In the genomic region with DNA sequence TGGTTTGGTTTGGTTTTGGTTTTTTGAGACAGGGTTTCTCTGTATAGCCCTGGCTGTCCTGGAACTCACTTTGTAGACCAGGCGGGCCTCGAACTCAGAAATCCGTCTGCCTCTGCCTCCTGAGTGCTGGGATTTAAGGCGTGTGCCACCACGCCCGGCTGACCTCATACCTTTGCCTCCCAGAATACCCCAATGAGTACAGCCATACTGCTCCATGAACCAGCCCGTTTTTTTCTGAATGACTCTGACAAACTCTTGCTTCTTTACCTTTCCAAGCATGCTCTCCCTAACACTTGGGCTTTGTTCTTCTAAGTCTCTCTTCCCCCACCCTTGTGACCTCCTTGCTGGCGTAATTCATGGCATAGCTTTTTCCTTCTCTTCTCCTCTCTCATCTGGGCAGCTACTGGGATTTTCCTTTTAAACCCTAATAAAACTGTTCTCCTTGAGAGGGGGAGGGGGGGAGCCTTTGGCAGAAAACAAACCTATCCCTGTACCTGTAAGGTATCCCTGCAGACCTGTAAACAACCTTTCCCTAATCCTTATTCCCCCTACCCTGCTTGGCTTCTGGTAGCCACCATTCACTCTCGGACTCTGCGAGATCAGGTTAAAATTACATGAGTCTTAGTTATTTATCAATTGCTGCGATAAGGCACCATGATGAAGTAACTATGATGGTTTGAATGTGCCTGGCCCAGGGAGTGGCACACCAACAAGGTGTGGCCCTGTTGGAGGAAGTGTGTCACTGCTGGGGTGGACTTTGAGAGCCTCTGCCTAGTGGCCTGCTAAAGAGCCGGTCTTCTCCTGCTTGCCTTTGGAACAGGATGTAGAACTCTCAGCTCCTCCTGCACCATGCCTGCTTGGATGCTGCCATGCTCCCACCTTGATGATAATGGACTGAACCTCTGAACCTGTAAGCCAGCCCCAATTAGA, we compare ENCODE assay signal across 17 mouse cellular contexts. TPM values are rescaled to one million over a fixed set of nuclear protein-coding genes. Genes with fewer than 3 reads are reported as not detected.
DNase-seq lines count a peak whose midpoint lies in the region; ATAC-seq lines count a peak whose summit lies in the region.
"Had no signal": no experiment of that assay in that cellular context is flagged by ENCODE, and none has a peak within 500 bp of the region (broad histone marks: within the 10 kb centered on the region; RNA-seq: fewer than 3 reads in every experiment).

No protein-coding gene starts in this region.

- H3K4me2 ChIP-seq in intestine, embryonic 15.5 days (replicated peaks), result no peak overlapping the region
- H3K4me2 ChIP-seq in stomach, embryonic 14.5 days (replicated peaks; ENCODE audit: low read depth, low read length), result no peak overlapping the region
- no peak overlapping the region for H3K4me2 ChIP-seq in hindbrain, embryonic 16.5 days (ENCODE audit: low read length)
- H3K4me2 ChIP-seq: embryonic facial prominence, embryonic 12.5 days; forebrain, embryonic 13.5 days; hindbrain, embryonic 13.5 days had no signal

- H3K27ac ChIP-seq in intestine, embryonic 15.5 days, result peak overlapping the region; percentile 48; the same call in 1 of the 2 replicates
- H3K27ac ChIP-seq in stomach, embryonic 14.5 days (ENCODE audit: low read length), result no peak overlapping the region
- H3K27ac ChIP-seq in hindbrain, embryonic 16.5 days (ENCODE audit: low read depth, low read length), result no peak overlapping the region
- H3K27ac ChIP-seq in midbrain, embryonic 10.5 days (replicated peaks), result no peak overlapping the region
- H3K27ac ChIP-seq: embryonic facial prominence, embryonic 12.5 days; forebrain, embryonic 13.5 days; gastrocnemius, adult 2 months; hindbrain, embryonic 13.5 days had no signal

- no peak overlapping the region for H3K4me3 ChIP-seq in intestine, embryonic 15.5 days (replicated peaks)
- no peak overlapping the region for H3K4me3 ChIP-seq in stomach, embryonic 14.5 days (ENCODE audit: low read depth, low read length)
- no peak overlapping the region for H3K4me3 ChIP-seq in hindbrain, embryonic 16.5 days (ENCODE audit: low read length)
- H3K4me3 ChIP-seq in midbrain, embryonic 10.5 days, result no peak overlapping the region
- H3K4me3 ChIP-seq: embryonic facial prominence, embryonic 12.5 days; forebrain, embryonic 13.5 days; gastrocnemius, adult 2 months; hindbrain, embryonic 13.5 days had no signal

- 0 out of 2 replicates have a peak, but pooled peaks cover 3% of the 10 kb centered on the region for H3K4me1 ChIP-seq in intestine, embryonic 15.5 days (replicated peaks)
- H3K4me1 ChIP-seq in stomach, embryonic 14.5 days (ENCODE audit: control insufficient read depth, insufficient read depth, low read length), result no peaks in the 10 kb centered on the region
- no peaks in the 10 kb centered on the region for H3K4me1 ChIP-seq in hindbrain, embryonic 16.5 days (ENCODE audit: control insufficient read depth, insufficient read depth, low read depth, low read length)
- H3K4me1 ChIP-seq in midbrain, embryonic 10.5 days, result no peaks in the 10 kb centered on the region
- H3K4me1 ChIP-seq: embryonic facial prominence, embryonic 12.5 days; forebrain, embryonic 13.5 days; hindbrain, embryonic 13.5 days had no signal

- no peak for DNase-seq in adrenal gland, adult 8-10 months
- no peak for DNase-seq in midbrain, embryonic 10.5 days (ENCODE audit: low spot score)
- DNase-seq: adrenal gland, postnatal 10 days; cerebellum, adult 11 months; cerebellum, adult 8-10 months; cerebellum, postnatal 14 days; gastrocnemius, adult 2 months; gastrocnemius, postnatal 25 days; heart, postnatal 10 days; heart, postnatal 4 days had no signal

- WGBS in intestine, embryonic 15.5 days, result 80% methylated on average over 12 of the region's 12 CpGs
- WGBS in stomach, embryonic 14.5 days, result 86% methylated on average over 12 of the region's 12 CpGs
- WGBS in hindbrain, embryonic 16.5 days, result 93% methylated on average over 12 of the region's 12 CpGs
- WGBS in midbrain, embryonic 10.5 days, result 93% methylated on average over 12 of the region's 12 CpGs

- no peaks in the 10 kb centered on the region for H3K36me3 ChIP-seq in intestine, embryonic 15.5 days
- no peaks in the 10 kb centered on the region for H3K36me3 ChIP-seq in stomach, embryonic 14.5 days (ENCODE audit: control insufficient read depth, insufficient read depth, low read length)
- H3K36me3 ChIP-seq in hindbrain, embryonic 16.5 days (ENCODE audit: control insufficient read depth, insufficient read depth, low read length), result no peaks in the 10 kb centered on the region
- H3K36me3 ChIP-seq in midbrain, embryonic 10.5 days, result no peaks in the 10 kb centered on the region
- H3K36me3 ChIP-seq: embryonic facial prominence, embryonic 12.5 days; hindbrain, embryonic 13.5 days had no signal

- no peaks in the 10 kb centered on the region for H3K27me3 ChIP-seq in intestine, embryonic 15.5 days (replicated peaks)
- H3K27me3 ChIP-seq in stomach, embryonic 14.5 days (ENCODE audit: control insufficient read depth, insufficient read depth, low read length), result no peaks in the 10 kb centered on the region
- no peaks in the 10 kb centered on the region for H3K27me3 ChIP-seq in hindbrain, embryonic 16.5 days (replicated peaks; ENCODE audit: control insufficient read depth, insufficient read depth, low read length)
- H3K27me3 ChIP-seq in midbrain, embryonic 10.5 days (ENCODE audit: low read depth, poor library complexity, severe bottlenecking), result no peaks in the 10 kb centered on the region
- H3K27me3 ChIP-seq: embryonic facial prominence, embryonic 12.5 days; forebrain, embryonic 13.5 days; hindbrain, embryonic 13.5 days had no signal

- no peaks in the 10 kb centered on the region for H3K9me3 ChIP-seq in intestine, embryonic 15.5 days
- H3K9me3 ChIP-seq in stomach, embryonic 14.5 days (ENCODE audit: control insufficient read depth, low read depth, low read length), result no peaks in the 10 kb centered on the region
- H3K9me3 ChIP-seq in hindbrain, embryonic 16.5 days (ENCODE audit: control insufficient read depth, low read length), result no peaks in the 10 kb centered on the region
- H3K9me3 ChIP-seq in midbrain, embryonic 10.5 days (replicated peaks), result no peaks in the 10 kb centered on the region
- H3K9me3 ChIP-seq: embryonic facial prominence, embryonic 12.5 days; forebrain, embryonic 13.5 days; hindbrain, embryonic 13.5 days had no signal

- peak; percentile 82 for ATAC-seq in erythroid progenitor cell, adult 5-6 weeks (replicated peaks; ENCODE audit: low FRiP score, poor library complexity, severe bottlenecking)
- ATAC-seq in intestine, embryonic 15.5 days, result peak; percentile 95
- 0 out of 2 replicates have a peak, but pooled peaks have one; percentile 53 for ATAC-seq in stomach, embryonic 14.5 days (ENCODE audit: insufficient number of reproducible peaks, insufficient read depth, low FRiP score, low read depth)
- ATAC-seq in hindbrain, embryonic 16.5 days, result no peak
- ATAC-seq: forebrain, embryonic 13.5 days had no signal

- no peak overlapping the region for H3K9ac ChIP-seq in intestine, embryonic 15.5 days
- no peak overlapping the region for H3K9ac ChIP-seq in stomach, embryonic 14.5 days (replicated peaks; ENCODE audit: low read depth, low read length)
- no peak overlapping the region for H3K9ac ChIP-seq in hindbrain, embryonic 16.5 days (ENCODE audit: low read depth, low read length)
- H3K9ac ChIP-seq: embryonic facial prominence, embryonic 12.5 days; forebrain, embryonic 13.5 days; hindbrain, embryonic 13.5 days had no signal

RNA-seq across cellular contexts. Expression of a gene that starts 19.6 kb away (rescaled TPM):
- 195 and 197 TPM in 2 replicates for total RNA-seq in erythroid progenitor cell, adult 5-6 weeks (2015; ENCODE audit: low replicate concordance)
- 146 and 154 TPM in 2 replicates for total RNA-seq in erythroid progenitor cell, adult 5-6 weeks (2017; ENCODE audit: low replicate concordance)
- 10.4 and 11.1 TPM in 2 replicates for polyA plus RNA-seq in intestine, embryonic 15.5 days (2015; fragmentation: Nextera tagmentation; extraction: Ambion mirVana)
- 4.5 and 5.2 TPM in 2 replicates for polyA plus RNA-seq in stomach, embryonic 14.5 days (2014; fragmentation: Nextera tagmentation; extraction: Ambion mirVana)
- 5.5 and 6.3 TPM in 2 replicates for polyA plus RNA-seq in hindbrain, embryonic 16.5 days (2015; fragmentation: Nextera tagmentation; extraction: Ambion mirVana)
- total RNA-seq in adrenal gland, adult 8-10 months (2022), result 10 to 100 TPM; 54.1 to 98.5 (median 75.2) TPM
- 1.4 and 2.2 TPM in 2 replicates for polyA plus RNA-seq in midbrain, embryonic 10.5 days (2016; fragmentation: Nextera tagmentation; extraction: Ambion mirVana)
